ENCODE assay signal across 8 mouse cellular contexts in genomic region chr10:71344579-71345143, GRCm38 (mm10). TPM values are rescaled to one million over a fixed set of nuclear protein-coding genes. Genes with fewer than 3 reads are reported as not detected.
DNase-seq lines count a peak whose midpoint lies in the region; ATAC-seq lines count a peak whose summit lies in the region.

Gene Cisd1 (minus strand): TSS chr10:71344954.

- WGBS in hindbrain, embryonic 15.5 days: under 1% methylated on average over 60 of the region's 60 CpGs

- peak within 1 kb of the TSS; percentile 81 for H3K4me2 ChIP-seq in hindbrain, embryonic 15.5 days

- no peaks in the 10 kb centered on the region for H3K27me3 ChIP-seq in hindbrain, embryonic 15.5 days

- peak; percentile 93 for DNase-seq in R1 (ENCODE audit: low read depth, low spot score)
- DNase-seq in cerebellum, postnatal 25 days: peak; percentile 98 to 99
- peak; percentile 93 to 94 for DNase-seq in frontal cortex, postnatal 36 days (ENCODE audit: low spot score in 2 of 2)
- DNase-seq in left cerebral cortex, adult 11 months (ENCODE audit: low spot score): peak; percentile 87
- peak; percentile 95 to 97 for DNase-seq in lung, postnatal 4 days
- DNase-seq in retina, postnatal 7 days (ENCODE audit: low read depth, low spot score): peak; percentile 91
- peak; percentile 92 for DNase-seq in urinary bladder, adult 2 months (ENCODE audit: low spot score)

- H3K27ac ChIP-seq in hindbrain, embryonic 15.5 days (replicated peaks): peak within 1 kb of the TSS; percentile 71

- ATAC-seq in hindbrain, embryonic 15.5 days (ENCODE audit: low FRiP score, low read depth): peak; percentile 80

- H3K4me3 ChIP-seq in hindbrain, embryonic 15.5 days: peak within 1 kb of the TSS; percentile 58

- H3K9me3 ChIP-seq in hindbrain, embryonic 15.5 days: no peaks in the 10 kb centered on the region

- H3K4me1 ChIP-seq in hindbrain, embryonic 15.5 days (replicated peaks): peaks cover 45% of the 10 kb centered on the region

- H3K36me3 ChIP-seq in hindbrain, embryonic 15.5 days: no peaks in the 10 kb centered on the region

- H3K9ac ChIP-seq in hindbrain, embryonic 15.5 days: peak within 1 kb of the TSS; percentile 76

RNA-seq across cellular contexts. Expression of gene Cisd1, which starts in this region (rescaled TPM):
- 295 and 296 TPM in 2 replicates for polyA plus RNA-seq in hindbrain, embryonic 15.5 days (2015; fragmentation: Nextera tagmentation; extraction: Ambion mirVana)
- polyA plus RNA-seq in urinary bladder, adult 2 months (2012; rRNA removed): 122 and 128 TPM in 2 replicates

Comparison
In these comparisons a context has a peak if more than half of its experiments do, and no peak if none do; other contexts are left out.
1. Peak in every context shown above with its lines: DNase-seq, ATAC-seq, H3K4me3 ChIP-seq and H3K27ac ChIP-seq.